8 mouse cellular contexts compared by ENCODE assay signal in genomic region chr2:127484476-127485170, GRCm38 (mm10). TPM values are rescaled to one million over a fixed set of nuclear protein-coding genes. Genes with fewer than 3 reads are reported as not detected.
DNase-seq lines count a peak whose midpoint lies in the region; ATAC-seq and TF ChIP-seq lines count a peak whose summit lies in the region.

No protein-coding gene starts in this region.

- ATAC-seq in hindbrain, embryonic 14.5 days (ENCODE audit: low FRiP score) = peak; percentile 67
- ATAC-seq in limb, embryonic 15.5 days (ENCODE audit: insufficient number of reproducible peaks, low FRiP score, low TSS enrichment, low read depth) = peak; percentile 55; the same call in 1 of the 2 replicates
- ATAC-seq in midbrain, embryonic 13.5 days = peak; percentile 80

- 0 out of 2 replicates have a peak, but pooled peaks have one; percentile 14 for TF ChIP-seq EP300 in ES-Bruce4 (IDR thresholded peaks at IDR 0.05; ENCODE audit: insufficient read depth, low read depth, low read length)

- TF ChIP-seq POLR2A in ES-Bruce4 (IDR thresholded peaks at IDR 0.05; ENCODE audit: insufficient read depth, low read length) = no peak

- H3K4me3 ChIP-seq in ES-Bruce4 (ENCODE audit: low read depth, low read length) = peak overlapping the region; percentile 7; the same call in 1 of the 2 replicates
- H3K4me3 ChIP-seq in hindbrain, embryonic 14.5 days (replicated peaks; ENCODE audit: low read length) = peak overlapping the region; percentile 11
- H3K4me3 ChIP-seq in limb, embryonic 15.5 days = peak overlapping the region; percentile 15
- peak overlapping the region; percentile 17 for H3K4me3 ChIP-seq in midbrain, embryonic 13.5 days (replicated peaks)

- no peaks in the 10 kb centered on the region for H3K9me3 ChIP-seq in ES-Bruce4 (replicated peaks; ENCODE audit: control insufficient read depth, insufficient read depth, low read length, poor library complexity, severe bottlenecking)
- H3K9me3 ChIP-seq in hindbrain, embryonic 14.5 days (ENCODE audit: control insufficient read depth, low read length) = no peaks in the 10 kb centered on the region
- no peaks in the 10 kb centered on the region for H3K9me3 ChIP-seq in limb, embryonic 15.5 days
- H3K9me3 ChIP-seq in midbrain, embryonic 13.5 days = no peaks in the 10 kb centered on the region

- no peak overlapping the region for H3K27ac ChIP-seq in ES-Bruce4 (ENCODE audit: insufficient read depth, low read length)
- no peak overlapping the region for H3K27ac ChIP-seq in hindbrain, embryonic 14.5 days
- H3K27ac ChIP-seq in limb, embryonic 15.5 days = no peak overlapping the region
- H3K27ac ChIP-seq in midbrain, embryonic 13.5 days = no peak overlapping the region

- no peaks in the 10 kb centered on the region for H3K4me1 ChIP-seq in ES-Bruce4 (ENCODE audit: control insufficient read depth, insufficient read depth, low read length)
- peaks cover 20% of the 10 kb centered on the region; the same call in 1 of the 2 replicates for H3K4me1 ChIP-seq in hindbrain, embryonic 14.5 days (replicated peaks; ENCODE audit: control insufficient read depth, insufficient read depth, low read length)
- H3K4me1 ChIP-seq in limb, embryonic 15.5 days = peaks cover 37% of the 10 kb centered on the region
- peaks cover 32% of the 10 kb centered on the region for H3K4me1 ChIP-seq in midbrain, embryonic 13.5 days (replicated peaks)

- no peak overlapping the region for H3K9ac ChIP-seq in ES-Bruce4 (ENCODE audit: low read depth, poor library complexity, severe bottlenecking)
- H3K9ac ChIP-seq in hindbrain, embryonic 14.5 days = no peak overlapping the region
- peak overlapping the region; percentile 0; the same call in 1 of the 2 replicates for H3K9ac ChIP-seq in limb, embryonic 15.5 days
- no peak overlapping the region; the same call in 1 of the 2 replicates for H3K9ac ChIP-seq in midbrain, embryonic 13.5 days (replicated peaks)

- DNase-seq in adrenal gland, postnatal 36 days = peak; percentile 62 to 75
- DNase-seq in gastrocnemius, postnatal 10 days = peak; percentile 59
- DNase-seq in hindbrain, embryonic 14.5 days (ENCODE audit: low spot score) = peak; percentile 68
- peak; percentile 46 for DNase-seq in thymus, postnatal 0 days (ENCODE audit: low spot score)
- no peak for DNase-seq in cerebellum, adult 11 months

- H3K27me3 ChIP-seq in ES-Bruce4 (ENCODE audit: control insufficient read depth, insufficient read depth, low read length, poor library complexity, severe bottlenecking) = 0 out of 2 replicates have a peak, but pooled peaks cover 2% of the 10 kb centered on the region
- peaks cover 67% of the 10 kb centered on the region for H3K27me3 ChIP-seq in hindbrain, embryonic 14.5 days (ENCODE audit: control insufficient read depth, insufficient read depth, low read length)
- peaks cover 65% of the 10 kb centered on the region for H3K27me3 ChIP-seq in limb, embryonic 15.5 days
- H3K27me3 ChIP-seq in midbrain, embryonic 13.5 days = peaks cover 69% of the 10 kb centered on the region

- WGBS in hindbrain, embryonic 14.5 days = 8% methylated on average over 19 of the region's 19 CpGs
- 8% methylated on average over 19 of the region's 19 CpGs for WGBS in limb, embryonic 15.5 days
- WGBS in midbrain, embryonic 13.5 days = 8% methylated on average over 19 of the region's 19 CpGs

- no peaks in the 10 kb centered on the region for H3K36me3 ChIP-seq in ES-Bruce4 (ENCODE audit: control insufficient read depth, insufficient read depth, low read length, poor library complexity, severe bottlenecking)
- H3K36me3 ChIP-seq in hindbrain, embryonic 14.5 days (replicated peaks; ENCODE audit: control insufficient read depth, insufficient read depth) = no peaks in the 10 kb centered on the region
- H3K36me3 ChIP-seq in limb, embryonic 15.5 days = no peaks in the 10 kb centered on the region
- no peaks in the 10 kb centered on the region for H3K36me3 ChIP-seq in midbrain, embryonic 13.5 days

- peak overlapping the region; percentile 45 for H3K4me2 ChIP-seq in hindbrain, embryonic 14.5 days (replicated peaks)
- H3K4me2 ChIP-seq in limb, embryonic 15.5 days = peak overlapping the region; percentile 38
- peak overlapping the region; percentile 43 for H3K4me2 ChIP-seq in midbrain, embryonic 13.5 days (replicated peaks)

- TF ChIP-seq CTCF in ES-Bruce4 (IDR thresholded peaks at IDR 0.05; ENCODE audit: low read depth, low read length) = no peak

RNA-seq across cellular contexts. Expression of gene Kcnip3, which starts 37.3 kb away (rescaled TPM):
- polyA plus RNA-seq in ES-Bruce4 (2011; ENCODE audit: insufficient read depth, insufficient read length, low read depth, missing spikeins) = 2.0 and 2.8 TPM in 2 replicates
- 1 to 10 TPM; 4.0 to 5.3 TPM for total RNA-seq in adrenal gland, postnatal 36 days (2021)
- total RNA-seq in gastrocnemius, postnatal 10 days (2021) = under 1 TPM; 0.49 to 0.59 TPM
- polyA plus RNA-seq in hindbrain, embryonic 14.5 days (2014; fragmentation: Nextera tagmentation; extraction: Ambion mirVana) = 14.2 and 19.0 TPM in 2 replicates
- polyA plus RNA-seq in limb, embryonic 15.5 days (2015; fragmentation: Nextera tagmentation; extraction: Ambion mirVana) = 1.1 and 1.9 TPM in 2 replicates
- polyA plus RNA-seq in midbrain, embryonic 13.5 days (2015; fragmentation: Nextera tagmentation; extraction: Ambion mirVana) = 4.5 and 5.5 TPM in 2 replicates
- 2.2 and 2.8 TPM in 2 replicates for polyA plus RNA-seq in thymus, postnatal 0 days (2015; fragmentation: Nextera tagmentation; extraction: Ambion mirVana)

RNA-seq across cellular contexts. Expression of gene Fahd2a, which starts 40.3 kb away (rescaled TPM):
- polyA plus RNA-seq in ES-Bruce4 (2011; ENCODE audit: insufficient read depth, insufficient read length, low read depth, missing spikeins) = 14.8 and 16.1 TPM in 2 replicates
- 10 to 100 TPM; 41.1 to 50.6 TPM for total RNA-seq in adrenal gland, postnatal 36 days (2021)
- total RNA-seq in gastrocnemius, postnatal 10 days (2021) = 10 to 100 TPM; 10.1 to 12.4 TPM
- polyA plus RNA-seq in hindbrain, embryonic 14.5 days (2014; fragmentation: Nextera tagmentation; extraction: Ambion mirVana) = 31.9 and 35.1 TPM in 2 replicates
- polyA plus RNA-seq in limb, embryonic 15.5 days (2015; fragmentation: Nextera tagmentation; extraction: Ambion mirVana) = 22.1 and 27.5 TPM in 2 replicates
- polyA plus RNA-seq in midbrain, embryonic 13.5 days (2015; fragmentation: Nextera tagmentation; extraction: Ambion mirVana) = 36.1 and 37.6 TPM in 2 replicates
- polyA plus RNA-seq in thymus, postnatal 0 days (2015; fragmentation: Nextera tagmentation; extraction: Ambion mirVana) = 31.1 and 36.8 TPM in 2 replicates

RNA-seq across cellular contexts. Expression of gene Prom2, which starts 56.6 kb away (rescaled TPM):
- polyA plus RNA-seq in ES-Bruce4 (2011; ENCODE audit: insufficient read depth, insufficient read length, low read depth, missing spikeins) = 1.2 and 1.3 TPM in 2 replicates
- under 1 TPM; 0.20 to 0.46 TPM for total RNA-seq in adrenal gland, postnatal 36 days (2021)
- not detected for total RNA-seq in gastrocnemius, postnatal 10 days (2021)
- 0.04 TPM in 1 of 2 replicates, not detected in the other for polyA plus RNA-seq in hindbrain, embryonic 14.5 days (2014; fragmentation: Nextera tagmentation; extraction: Ambion mirVana)
- polyA plus RNA-seq in limb, embryonic 15.5 days (2015; fragmentation: Nextera tagmentation; extraction: Ambion mirVana) = 13.1 and 13.2 TPM in 2 replicates
- polyA plus RNA-seq in midbrain, embryonic 13.5 days (2015; fragmentation: Nextera tagmentation; extraction: Ambion mirVana) = not detected in 2 replicates
- 0.36 and 0.81 TPM in 2 replicates for polyA plus RNA-seq in thymus, postnatal 0 days (2015; fragmentation: Nextera tagmentation; extraction: Ambion mirVana)

RNA-seq across cellular contexts. Expression of gene Gpat2, which starts 59.6 kb away (rescaled TPM):
- 0.43 and 1.2 TPM in 2 replicates for polyA plus RNA-seq in ES-Bruce4 (2011; ENCODE audit: insufficient read depth, insufficient read length, low read depth, missing spikeins)
- total RNA-seq in adrenal gland, postnatal 36 days (2021) = under 1 TPM; 0.26 to 0.56 TPM
- under 1 TPM; 0.09 TPM for total RNA-seq in gastrocnemius, postnatal 10 days (2021)
- polyA plus RNA-seq in hindbrain, embryonic 14.5 days (2014; fragmentation: Nextera tagmentation; extraction: Ambion mirVana) = 0.07 and 0.08 TPM in 2 replicates
- 0.44 and 0.51 TPM in 2 replicates for polyA plus RNA-seq in limb, embryonic 15.5 days (2015; fragmentation: Nextera tagmentation; extraction: Ambion mirVana)
- polyA plus RNA-seq in midbrain, embryonic 13.5 days (2015; fragmentation: Nextera tagmentation; extraction: Ambion mirVana) = 0.13 and 0.22 TPM in 2 replicates
- polyA plus RNA-seq in thymus, postnatal 0 days (2015; fragmentation: Nextera tagmentation; extraction: Ambion mirVana) = 1.1 and 1.3 TPM in 2 replicates
